Mouse (Mus musculus) olfactory bulb, adult 2 months (tissue): ENCODE results near the gene Ntm. TPM values are rescaled to one million over a fixed set of nuclear protein-coding genes. Genes with fewer than 3 reads are reported as not detected.

ENCODE experiments used
- H3K27ac ChIP-seq: fragments of 200-500 bp; 2 replicates; pipeline ENCODE4 v1.5.1; 2012; ENCODE audit warnings: low read depth, low read length; ENCODE audit not compliant: insufficient read depth
- H3K4me1 ChIP-seq: fragments of 200-500 bp; 2 replicates; pipeline ENCODE4 v1.6.1; 2012; ENCODE audit warnings: low read length; ENCODE audit not compliant: control insufficient read depth, insufficient read depth
- H3K4me3 ChIP-seq: fragments of 200-500 bp; 2 replicates; pipeline ENCODE4 v1.5.1; 2012; ENCODE audit warnings: mild to moderate bottlenecking, low read depth, low read length, moderate library complexity; ENCODE audit not compliant: insufficient read depth
- CTCF ChIP-seq: fragments of 200-500 bp; IDR thresholded peaks from 2 replicates; pipeline ENCODE4 v1.5.1; 2012; ENCODE audit warnings: low read depth, mild to moderate bottlenecking, low read length, moderate library complexity; ENCODE audit not compliant: insufficient read depth
- POLR2A ChIP-seq: fragments of 200-500 bp; IDR thresholded peaks from 2 replicates; pipeline ENCODE4 v1.6.1; 2012; ENCODE audit warnings: mild to moderate bottlenecking, low read depth, low read length, moderate library complexity; ENCODE audit not compliant: insufficient read depth
- WGBS: fragments of 180-500 bp; shearing (Covaris S2); methylation state at CpG from one replicate; pipeline ENCODE4 v1.1.7; 2018; 5-methylcytosine and 5-hydroxymethylcytosine counted together
- polyA plus RNA-seq: library from polyadenylated mRNA; stranded (reverse); fragments of >200 nt; gene quantifications from 2 replicates; pipeline ENCODE4 v1.2.4, GENCODE M21; 2012; ENCODE audit warnings: low replicate concordance; ENCODE audit not compliant: missing spikeins, insufficient read depth, insufficient read length

Ntm gene
- polyA plus RNA-seq, 1 experiment, result not detected

GRCm38 (mm10) chr9:29268583-29269276, 694.2 kb downstream of the Ntm start:
- H3K27ac ChIP-seq, result peak overlapping the region; percentile 47
- TF ChIP-seq POLR2A (no peak), CTCF (no peak)
- WGBS, result 29% methylated on average over 10 of the region's 10 CpGs
- no peak overlapping the region for H3K4me3 ChIP-seq
- peaks cover 14% of the 10 kb centered on the region for H3K4me1 ChIP-seq

- Histone ChIP-seq H3K27ac (0 out of 2 replicates have a peak overlapping the region, but pooled peaks have one; percentile 40), H3K4me3 (no peak overlapping the region), H3K4me1 (peaks cover 14% of the 10 kb centered on the region)
- TF ChIP-seq CTCF (no peak), POLR2A (no peak)
- WGBS, result 75% methylated on average over 3 of the region's 3 CpGs
These were observed 695.3 kb downstream of the Ntm start for GRCm38 (mm10) chr9:29267663-29268062.

GRCm38 (mm10) chr9:29265177-29265576, 697.8 kb downstream of the Ntm start:
- TF ChIP-seq CTCF, result no peak
- TF ChIP-seq POLR2A, result no peak
- 72% methylated on average over 4 of the region's 4 CpGs for WGBS
- no peak overlapping the region for H3K27ac ChIP-seq
- H3K4me3 ChIP-seq, result no peak overlapping the region
- H3K4me1 ChIP-seq, result peaks cover 14% of the 10 kb centered on the region

GRCm38 (mm10) chr9:29262836-29263235, 700.1 kb downstream of the Ntm start:
- Histone ChIP-seq H3K27ac (0 out of 2 replicates have a peak overlapping the region, but pooled peaks have one; percentile 20), H3K4me1 (peaks cover 3% of the 10 kb centered on the region; the same call in 1 of the 2 replicates), H3K4me3 (no peak overlapping the region)
- WGBS, result 17% methylated on average over 3 of the region's 3 CpGs
- TF ChIP-seq CTCF (no peak), POLR2A (no peak)

- WGBS, result 30% methylated on average over 2 of the region's 2 CpGs
- no peak overlapping the region for H3K4me3 ChIP-seq
- no peaks in the 10 kb centered on the region for H3K4me1 ChIP-seq
- no peak overlapping the region; the same call in 1 of the 2 replicates for H3K27ac ChIP-seq
- no peak for TF ChIP-seq CTCF
- TF ChIP-seq POLR2A, result no peak
These were observed 710.1 kb downstream of the Ntm start for GRCm38 (mm10) chr9:29252866-29253265.

- Histone ChIP-seq H3K4me3 (no peak overlapping the region), H3K27ac (no peak overlapping the region), H3K4me1 (peaks cover 6% of the 10 kb centered on the region)
- 61% methylated on average over 3 of the region's 3 CpGs for WGBS
- TF ChIP-seq POLR2A, result no peak
- TF ChIP-seq CTCF, result no peak
These were observed 712.1 kb downstream of the Ntm start for GRCm38 (mm10) chr9:29250813-29251212.

GRCm38 (mm10) chr9:29247812-29248211, 715.1 kb downstream of the Ntm start:
- 21% methylated on average over 3 of the region's 3 CpGs for WGBS
- Histone ChIP-seq H3K27ac (peak overlapping the region; percentile 75), H3K4me1 (peaks cover 10% of the 10 kb centered on the region), H3K4me3 (no peak overlapping the region)
- no peak for TF ChIP-seq CTCF
- TF ChIP-seq POLR2A, result no peak

GRCm38 (mm10) chr9:29244006-29244405, 718.9 kb downstream of the Ntm start:
- 77% methylated on average over 2 of the region's 2 CpGs for WGBS
- no peak for TF ChIP-seq POLR2A
- TF ChIP-seq CTCF, result no peak
- no peak overlapping the region for H3K4me3 ChIP-seq
- peaks cover 12% of the 10 kb centered on the region for H3K4me1 ChIP-seq
- H3K27ac ChIP-seq, result no peak overlapping the region

- H3K4me3 ChIP-seq, result no peak overlapping the region
- H3K27ac ChIP-seq, result peak overlapping the region; percentile 41
- 42% methylated on average over 8 of the region's 8 CpGs for WGBS
- peaks cover 13% of the 10 kb centered on the region for H3K4me1 ChIP-seq
- TF ChIP-seq POLR2A (no peak), CTCF (no peak)
These were observed 720.2 kb downstream of the Ntm start for GRCm38 (mm10) chr9:29242497-29243422.
